Mouse (Mus musculus): Measurements from ENCODE around the gene Sarm1.
"Not testable (repeated sequence)": the region's sequence is repeated elsewhere in the genome, so short reads cannot be mapped to it uniquely, and the experiment has no call there.

Sarm1 gene

DNA sequence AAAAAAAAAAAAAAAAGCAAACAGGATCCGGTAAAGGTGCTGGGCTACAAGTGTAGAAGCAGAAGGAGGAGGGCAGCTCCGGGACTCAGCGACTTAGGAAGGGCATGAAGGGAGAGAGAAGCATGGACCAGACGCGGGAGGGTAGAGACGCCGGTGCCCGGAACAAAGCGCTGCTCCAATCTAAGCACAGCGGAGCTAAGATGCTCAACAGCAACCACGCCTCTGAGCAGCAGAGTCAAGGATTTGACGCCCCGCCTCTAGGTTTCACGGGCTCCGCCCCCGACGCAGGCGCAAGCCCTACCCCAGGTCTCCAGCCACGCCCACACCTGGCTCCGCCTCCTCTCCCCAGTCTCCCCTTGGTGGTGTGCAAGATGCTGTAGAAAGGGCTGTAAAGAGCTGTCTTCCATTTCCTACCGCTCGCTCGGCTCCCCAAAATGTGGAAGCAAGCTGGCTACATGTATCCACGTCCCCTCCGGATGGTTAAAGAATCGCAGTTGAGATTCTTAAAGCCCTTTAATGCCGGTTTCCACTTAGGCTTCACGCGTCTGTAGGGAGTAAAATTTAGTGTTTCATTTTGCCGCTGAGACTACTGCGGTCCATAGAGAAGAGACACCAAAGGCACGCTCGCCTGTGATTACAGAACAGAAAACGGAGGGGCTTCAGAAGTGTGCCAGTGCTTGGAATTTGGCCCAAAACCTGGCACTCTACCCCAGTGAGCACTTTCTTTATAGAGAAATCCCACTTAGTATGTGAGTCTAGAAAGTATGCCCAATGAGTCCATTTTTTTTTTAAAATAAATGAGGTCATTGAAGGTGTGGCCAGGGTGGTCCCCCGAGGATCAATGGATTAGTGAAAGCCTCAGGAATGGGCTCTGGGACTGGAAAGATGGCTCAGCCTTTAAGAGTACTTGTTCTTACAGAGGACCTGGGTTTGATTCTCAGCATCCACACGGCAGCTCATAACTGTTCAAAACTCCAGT, at the start of gene Sarm1:
Gene Sarm1 (minus strand): TSS at position 211 of the 979 bp plus-strand sequence.
- DNase-seq (ENCODE audit: low read depth, low spot score) = peak; percentile 68

DNA sequence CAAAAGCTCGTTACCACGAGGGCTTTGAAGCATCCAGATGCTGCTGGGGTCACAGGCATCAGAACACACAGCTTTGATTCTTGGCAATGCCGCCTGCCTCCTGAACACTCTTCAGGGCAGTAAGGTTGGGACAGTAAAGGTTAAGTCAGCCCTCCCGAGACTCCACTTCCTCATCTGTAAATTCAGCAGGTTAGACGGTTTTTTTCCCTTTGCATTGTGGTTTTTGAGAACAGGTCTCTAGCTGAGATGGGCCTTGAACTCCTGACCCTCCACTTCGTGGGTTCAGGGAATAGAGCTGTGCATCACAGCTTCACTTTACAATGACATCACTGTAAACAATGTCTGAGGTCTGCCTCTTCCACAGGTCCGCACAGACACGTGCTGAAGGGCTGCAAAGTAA, 47.6 kb upstream of the Sarm1 start:
- DNase-seq (ENCODE audit: low read depth, low spot score) = no peak

DNA sequence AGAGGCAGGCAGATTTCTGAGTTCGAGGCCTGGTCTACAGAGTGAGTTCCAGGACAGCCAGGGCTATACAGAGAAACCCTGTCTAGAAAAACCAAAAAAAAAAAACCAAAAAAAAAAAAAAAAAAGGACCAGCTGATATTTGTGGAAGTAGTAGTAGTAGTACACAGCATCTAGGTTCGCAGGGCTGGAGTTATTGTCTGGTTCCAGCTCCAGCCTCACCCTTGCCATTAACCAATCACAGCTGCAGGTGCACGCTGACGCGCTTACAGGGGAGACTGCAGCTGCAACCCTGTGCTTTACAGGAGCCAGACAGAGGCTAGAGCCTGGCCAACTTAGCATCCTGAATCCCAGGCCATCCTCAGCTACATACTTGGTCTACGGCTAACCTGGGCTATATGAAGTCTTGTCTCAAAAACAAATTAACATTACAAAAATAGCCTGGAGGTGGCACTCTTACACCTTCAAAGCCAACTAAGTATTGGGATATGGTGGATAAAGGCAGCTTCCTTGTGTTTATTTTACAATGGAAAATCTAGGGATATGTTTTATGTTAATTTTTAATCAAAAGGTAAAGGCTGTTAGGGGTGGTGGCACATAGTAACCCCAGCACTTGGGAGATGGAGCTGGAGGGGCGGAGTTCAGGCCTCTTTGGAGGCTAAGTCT, 47.0 kb upstream of the Sarm1 start:
- no peak for DNase-seq (ENCODE audit: low read depth, low spot score)

- no peak for DNase-seq (ENCODE audit: low read depth, low spot score)
These were observed 42.8 kb upstream of the Sarm1 start for GRCm38 (mm10) chr11:78540358-78540757.

DNA sequence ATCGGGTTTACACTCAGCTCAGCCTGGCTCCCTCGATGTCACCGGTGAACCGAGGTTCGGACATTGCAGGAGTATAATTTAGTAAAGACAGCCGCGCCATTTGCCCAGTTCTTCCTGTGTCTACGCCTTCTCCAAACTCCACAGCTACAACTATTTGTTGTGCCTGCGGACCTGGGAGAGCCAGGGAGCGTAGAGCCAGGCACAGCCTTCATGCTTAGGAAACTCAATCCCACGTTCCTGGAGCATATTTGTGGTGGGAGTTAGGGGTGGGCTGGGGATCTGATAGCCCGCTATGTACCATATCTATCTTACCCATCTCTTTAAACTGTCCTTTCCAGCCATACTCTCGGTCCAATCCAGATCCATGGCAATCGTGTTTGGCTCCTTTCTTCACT, 39.1 kb upstream of the Sarm1 start:
- DNase-seq (ENCODE audit: low read depth, low spot score) = no peak

GRCm38 (mm10) chr11:78536080-78536689, 38.6 kb upstream of the Sarm1 start, which contains the start of the genes Tnfaip1 and Ift20:
Tnfaip1 (minus strand) TSS chr11:78536332.
Ift20 (plus strand) TSS chr11:78536361.
- peak; percentile 98 for DNase-seq (ENCODE audit: low read depth, low spot score)

- peak; percentile 20 for DNase-seq (ENCODE audit: low read depth, low spot score)
These were observed 38.0 kb upstream of the Sarm1 start for GRCm38 (mm10) chr11:78535376-78536079.

DNA sequence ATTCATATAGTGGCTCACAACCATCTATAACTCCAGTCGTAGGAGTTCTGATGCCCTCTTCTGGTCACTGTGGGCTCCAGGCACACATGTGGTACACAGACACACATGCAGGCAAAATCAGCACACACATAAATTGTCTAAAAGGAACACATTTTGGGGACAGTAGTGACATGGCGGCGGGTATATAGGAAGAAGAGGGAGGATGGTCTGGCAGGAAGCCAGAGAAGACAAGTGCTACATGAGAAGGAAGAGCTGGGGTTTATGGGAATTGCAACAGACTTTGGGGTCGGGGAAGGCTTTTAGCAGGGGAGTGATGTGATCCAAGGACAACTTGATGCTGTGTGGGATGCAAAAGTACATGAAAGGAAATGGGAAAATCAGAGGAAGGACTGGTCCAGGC, 37.0 kb upstream of the Sarm1 start:
- DNase-seq (ENCODE audit: low read depth, low spot score) = no peak

DNA sequence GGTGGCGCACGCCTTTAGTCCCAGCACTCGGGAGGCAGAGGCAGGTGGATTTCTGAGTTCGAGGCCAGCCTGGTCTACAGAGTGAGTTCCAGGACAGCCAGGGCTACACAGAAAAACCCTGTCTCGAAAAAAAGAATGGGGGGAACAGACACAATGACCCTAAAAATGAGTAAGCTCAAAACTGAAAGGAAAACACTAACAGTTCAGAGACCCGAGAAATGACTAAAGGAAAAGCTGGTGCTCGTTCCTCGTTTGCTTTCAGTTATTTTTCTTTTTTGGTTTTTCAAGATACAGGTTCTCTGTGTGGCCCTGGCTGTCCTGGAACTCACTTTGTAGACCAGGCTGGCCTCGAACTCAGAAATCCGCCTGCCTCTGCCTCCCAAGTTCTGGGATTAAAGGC, 34.0 kb upstream of the Sarm1 start:
- not testable (repeated sequence) for DNase-seq (ENCODE audit: low read depth, low spot score)

DNA sequence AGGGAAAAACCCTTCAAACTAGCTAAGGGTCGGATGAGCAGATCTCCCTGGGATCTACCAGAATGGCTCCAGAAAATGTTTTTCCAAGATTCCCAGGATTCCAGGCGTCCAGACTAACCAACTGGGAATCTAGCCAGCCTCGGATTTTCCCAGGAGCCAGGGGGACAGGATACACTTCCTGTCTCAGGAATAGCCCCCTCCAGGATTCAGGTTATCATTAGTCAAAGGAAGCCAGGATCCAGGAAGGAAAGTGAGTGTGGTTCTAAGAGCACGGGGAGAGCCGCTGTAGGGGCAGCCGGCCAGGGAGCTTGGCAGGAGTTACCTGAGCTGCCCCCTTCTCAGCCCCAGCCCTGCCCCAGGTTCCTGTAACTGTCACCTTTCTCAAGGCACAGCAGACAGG, 33.5 kb upstream of the Sarm1 start:
- no peak for DNase-seq (ENCODE audit: low read depth, low spot score)

DNA sequence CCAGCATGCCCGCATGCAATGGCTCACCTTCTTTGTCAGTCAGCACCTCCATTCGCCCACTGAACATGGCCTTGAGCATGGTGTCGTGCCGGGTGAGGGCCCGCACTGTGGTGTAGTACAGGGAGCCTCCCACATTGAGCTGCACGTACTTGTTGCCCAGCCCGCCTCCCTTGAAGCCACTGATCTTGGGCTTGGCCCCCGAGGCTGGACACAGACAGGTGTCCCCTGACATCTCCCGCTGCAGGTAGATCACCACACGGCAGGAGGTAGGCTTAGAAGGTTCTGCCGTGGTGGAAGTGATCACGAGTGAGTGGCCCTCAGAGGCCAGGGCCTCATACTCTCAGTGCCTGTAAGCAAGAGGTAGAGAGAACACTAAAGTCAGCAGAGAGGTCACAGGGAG, 32.4 kb upstream of the Sarm1 start:
- no peak for DNase-seq (ENCODE audit: low read depth, low spot score)

DNA sequence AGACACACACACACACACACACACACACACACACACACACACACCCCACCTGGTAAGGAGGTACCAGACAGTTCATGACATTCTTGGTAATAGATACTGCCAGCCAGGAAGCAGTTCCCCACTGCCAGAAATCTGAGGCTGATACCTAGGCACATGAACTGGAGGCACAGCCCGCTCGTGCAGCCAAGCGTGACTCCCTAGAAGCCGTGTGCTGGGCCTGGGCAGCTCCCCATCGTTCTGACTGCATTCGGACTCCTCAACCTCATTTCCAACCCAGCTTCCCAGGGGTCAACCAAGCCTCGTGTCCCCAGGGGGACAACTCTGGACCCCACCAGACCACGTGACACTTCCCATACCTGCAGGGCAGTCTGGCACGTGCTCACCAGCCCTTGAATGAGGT, 31.2 kb upstream of the Sarm1 start:
- no peak for DNase-seq (ENCODE audit: low read depth, low spot score)

DNA sequence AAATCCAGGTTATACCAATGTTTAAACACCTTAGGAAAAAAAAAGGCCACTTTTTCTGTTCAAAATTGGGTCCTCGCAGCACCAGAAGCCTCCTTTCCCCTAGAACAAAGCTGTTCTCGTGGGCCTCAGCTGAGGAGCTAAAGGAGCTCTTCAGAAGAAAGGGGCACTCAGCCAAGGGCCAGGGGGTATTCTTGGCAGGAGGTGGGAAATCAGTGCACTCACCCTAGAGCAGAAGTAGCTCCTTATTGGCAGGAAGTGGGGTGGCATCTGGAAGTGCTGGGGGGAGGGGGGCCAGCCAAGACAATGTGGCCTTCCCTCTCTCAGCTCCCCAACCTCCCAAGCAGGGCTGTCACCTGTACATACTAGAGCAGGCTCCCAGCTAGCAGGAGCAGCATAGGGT, 27.3 kb upstream of the Sarm1 start:
- no peak for DNase-seq (ENCODE audit: low read depth, low spot score)

DNA sequence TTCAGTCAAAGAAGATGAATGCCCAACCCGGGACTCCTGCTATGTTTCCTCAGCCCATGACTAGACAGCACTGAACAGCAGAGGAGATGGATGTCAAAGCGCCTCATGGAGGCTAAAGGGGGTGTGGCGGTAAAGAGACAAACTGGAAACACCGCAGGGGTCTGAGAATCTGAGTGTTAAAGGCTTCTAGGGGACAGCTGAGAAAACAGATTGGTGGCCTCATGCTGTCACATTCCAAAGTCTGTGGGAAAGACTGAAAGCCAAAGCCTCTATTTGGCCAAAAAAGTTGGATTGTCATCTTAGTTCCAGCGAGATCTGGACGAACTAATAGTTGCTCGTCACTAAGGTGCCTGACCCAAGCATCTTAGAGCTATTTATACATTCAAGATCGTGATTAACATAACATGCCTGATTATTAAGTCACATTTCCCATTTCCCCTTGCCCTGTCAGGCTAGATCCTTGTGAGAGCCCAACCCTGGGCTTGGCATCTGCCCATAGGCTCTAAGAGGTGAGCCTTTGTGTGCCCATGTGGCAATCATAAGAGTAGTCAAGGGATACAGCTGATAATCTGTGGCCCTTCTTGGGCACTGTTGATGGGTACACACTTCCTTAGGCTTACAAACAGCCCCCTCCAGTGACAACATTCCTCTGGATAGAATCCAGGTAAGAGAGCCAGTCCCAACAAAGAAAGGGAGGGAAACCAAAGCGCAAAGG, 25.8 kb upstream of the Sarm1 start:
- no peak for DNase-seq (ENCODE audit: low read depth, low spot score)

GRCm38 (mm10) chr11:78522481-78522997, 25.0 kb upstream of the Sarm1 start:
- no peak for DNase-seq (ENCODE audit: low read depth, low spot score)

GRCm38 (mm10) chr11:78521880-78522279, 24.3 kb upstream of the Sarm1 start:
- DNase-seq (ENCODE audit: low read depth, low spot score) = no peak

DNA sequence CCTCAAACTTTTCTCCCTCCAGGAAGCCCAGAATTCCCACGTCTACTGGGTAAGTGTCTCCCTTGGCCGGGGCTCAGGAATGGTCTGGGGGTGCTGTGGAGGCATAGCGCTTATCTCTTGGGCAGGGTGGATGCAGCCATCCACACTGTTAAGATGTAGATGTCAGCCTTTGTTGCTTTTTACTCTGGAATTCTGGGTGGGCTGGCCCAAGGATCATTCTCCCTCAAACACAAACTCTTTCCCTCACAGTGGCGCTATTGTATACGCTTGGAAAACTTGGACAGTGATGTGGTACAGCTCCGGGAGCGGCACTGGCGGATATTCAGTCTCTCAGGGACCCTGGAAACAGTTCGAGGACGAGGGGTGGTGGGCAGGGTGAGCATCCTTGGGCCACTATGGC, 21.4 kb upstream of the Sarm1 start:
- DNase-seq (ENCODE audit: low read depth, low spot score) = no peak

DNA sequence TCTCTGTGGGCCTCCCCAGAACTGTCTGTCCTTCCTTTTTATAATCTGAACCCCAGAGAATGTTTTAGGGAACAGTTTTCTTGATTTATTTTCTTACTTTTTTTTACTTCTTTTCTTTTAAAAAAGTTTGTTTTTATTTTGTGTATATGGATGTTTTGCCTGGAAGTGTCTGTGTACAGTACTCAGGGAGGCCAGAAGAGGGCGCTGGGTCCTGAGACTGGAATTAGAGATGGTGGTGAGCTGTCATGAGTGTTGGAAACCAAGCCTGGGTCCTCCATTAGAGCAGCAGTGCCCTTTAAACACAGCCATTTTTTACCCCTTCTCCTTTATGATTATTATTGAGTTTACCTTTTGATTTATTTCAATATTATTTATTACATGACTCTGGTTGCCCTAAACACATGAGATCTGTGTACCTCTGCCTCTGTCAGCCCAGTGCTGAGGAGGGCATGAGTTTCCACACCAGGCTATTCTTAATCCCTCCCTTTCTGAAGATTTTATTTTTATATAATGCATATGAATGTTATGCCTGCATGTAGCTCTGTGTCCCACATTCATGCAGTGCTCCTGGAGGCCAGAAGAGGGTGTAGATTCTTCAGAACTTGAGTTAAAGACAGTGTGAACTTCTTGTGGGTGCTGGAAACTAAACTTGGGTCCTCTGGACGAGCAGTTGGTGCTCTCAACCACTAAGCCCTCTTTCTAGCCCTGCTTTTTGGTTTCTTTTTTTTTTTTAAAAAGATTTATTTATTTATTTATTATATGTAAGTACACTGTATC, 18.2 kb upstream of the Sarm1 start:
- DNase-seq (ENCODE audit: low read depth, low spot score) = no peak

GRCm38 (mm10) chr11:78513106-78513790, 15.7 kb upstream of the Sarm1 start:
- no peak for DNase-seq (ENCODE audit: low read depth, low spot score)

Data from c-Kit-negative CD71-positive TER-119-positive erythroid progenitor cells, embryonic 14.5 days (primary cell).